Mouse (Mus musculus): ENCODE data around the gene Hs6st2. TPM values are rescaled to one million over a fixed set of nuclear protein-coding genes. Genes with fewer than 3 reads are reported as not detected.

The Hs6st2 gene
- total RNA-seq, 1 experiment from 2014 or later, result 4.3 TPM

- no peak for DNase-seq
Measured at GRCm38 (mm10) chrX:51585444-51585843, 96.2 kb downstream of the Hs6st2 start.

GRCm38 (mm10) chrX:51581704-51582103, 100.0 kb downstream of the Hs6st2 start:
- no peak for DNase-seq

GRCm38 (mm10) chrX:51561880-51562279, 119.8 kb downstream of the Hs6st2 start:
- DNase-seq, result no peak

GRCm38 (mm10) chrX:51539626-51540025, 142.0 kb downstream of the Hs6st2 start:
- DNase-seq, result no peak

GRCm38 (mm10) chrX:51537082-51537481, 144.6 kb downstream of the Hs6st2 start:
- DNase-seq, result no peak

- no peak for DNase-seq
Measured at GRCm38 (mm10) chrX:51535226-51535625, 146.4 kb downstream of the Hs6st2 start.

GRCm38 (mm10) chrX:51531136-51531535, 150.5 kb downstream of the Hs6st2 start:
- DNase-seq, result no peak

- DNase-seq, result no peak
Measured at GRCm38 (mm10) chrX:51528601-51529000, 153.1 kb downstream of the Hs6st2 start.

- DNase-seq, result no peak
Measured at GRCm38 (mm10) chrX:51514831-51515230, 166.8 kb downstream of the Hs6st2 start.

GRCm38 (mm10) chrX:51506526-51506925, 175.1 kb downstream of the Hs6st2 start:
- no peak for DNase-seq

- no peak for DNase-seq
Measured at GRCm38 (mm10) chrX:51505691-51506090, 176.0 kb downstream of the Hs6st2 start.

- no peak for DNase-seq
Measured at GRCm38 (mm10) chrX:51503781-51504471, 177.7 kb downstream of the Hs6st2 start.

- DNase-seq, result no peak
Measured at GRCm38 (mm10) chrX:51497831-51498230, 183.8 kb downstream of the Hs6st2 start.

GRCm38 (mm10) chrX:51488374-51488773, 193.3 kb downstream of the Hs6st2 start:
- no peak for DNase-seq

- DNase-seq, result no peak
Measured at GRCm38 (mm10) chrX:51469411-51469810, 212.2 kb downstream of the Hs6st2 start.

GRCm38 (mm10) chrX:51461413-51461812, 220.2 kb downstream of the Hs6st2 start:
- DNase-seq, result no peak

GRCm38 (mm10) chrX:51443366-51443765, 238.3 kb downstream of the Hs6st2 start:
- DNase-seq, result no peak

GRCm38 (mm10) chrX:51431706-51432105, 249.9 kb downstream of the Hs6st2 start:
- no peak for DNase-seq

GRCm38 (mm10) chrX:51425031-51425430, 256.6 kb downstream of the Hs6st2 start:
- DNase-seq, result no peak

GRCm38 (mm10) chrX:51410289-51410688, 271.4 kb downstream of the Hs6st2 start:
- no peak for DNase-seq

- no peak for DNase-seq
Measured at GRCm38 (mm10) chrX:51397457-51397856, 284.2 kb downstream of the Hs6st2 start.

- peak; percentile 65 for DNase-seq
Measured at GRCm38 (mm10) chrX:51374670-51375069, 307.0 kb downstream of the Hs6st2 start.

GRCm38 (mm10) chrX:51372477-51373239, 309.0 kb downstream of the Hs6st2 start:
- DNase-seq, result peak; percentile 1

GRCm38 (mm10) chrX:51349682-51350081, 332.0 kb downstream of the Hs6st2 start:
- no peak for DNase-seq

Measured in adrenal gland, postnatal 25 days (tissue).